In the genomic region with DNA sequence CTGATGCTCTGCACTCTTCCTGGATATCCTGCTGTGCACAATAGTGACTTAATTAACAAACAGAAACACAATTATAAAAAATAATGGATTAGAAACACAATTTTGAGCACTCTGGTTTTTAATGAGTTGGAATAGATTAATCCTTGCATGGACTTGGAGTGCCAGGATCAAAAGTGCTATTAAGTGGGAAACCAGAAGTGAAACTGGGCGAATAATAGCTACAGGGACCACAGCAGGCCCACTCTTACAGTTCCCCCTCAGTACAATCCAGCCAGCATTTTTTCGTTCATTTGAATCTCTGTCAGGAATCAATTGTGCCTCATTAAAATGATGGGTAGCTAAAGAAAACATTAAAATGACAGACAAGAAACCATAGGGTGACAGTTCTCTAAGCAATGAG, we compare ENCODE assay signal across 18 mouse cellular contexts.
"Had no signal": no experiment of that assay in that cellular context is flagged by ENCODE, and none has a peak within 500 bp of the region (broad histone marks: within the 10 kb centered on the region; RNA-seq: fewer than 3 reads in every experiment).

No protein-coding gene starts in this region.

- H3K4me3 ChIP-seq: liver, embryonic 15.5 days; lung, embryonic 15.5 days; megakaryocyte, embryonic 14.5 days; midbrain, embryonic 13.5 days; midbrain, embryonic 15.5 days; neural tube, embryonic 13.5 days; stomach, embryonic 15.5 days had no signal

- H3K9me3 ChIP-seq: liver, embryonic 15.5 days; lung, embryonic 15.5 days; megakaryocyte, embryonic 14.5 days; midbrain, embryonic 13.5 days; midbrain, embryonic 15.5 days; neural tube, embryonic 13.5 days; stomach, embryonic 15.5 days had no signal

- H3K27ac ChIP-seq: liver, embryonic 15.5 days; lung, embryonic 15.5 days; macrophage; midbrain, embryonic 13.5 days; midbrain, embryonic 15.5 days; neural tube, embryonic 13.5 days; stomach, embryonic 15.5 days; stomach, postnatal 0 days had no signal

- ATAC-seq: liver, postnatal 0 days; lung, postnatal 0 days; midbrain, embryonic 13.5 days; midbrain, embryonic 15.5 days had no signal

- H3K27me3 ChIP-seq: liver, embryonic 15.5 days; lung, embryonic 15.5 days; megakaryocyte, embryonic 14.5 days; midbrain, embryonic 13.5 days; midbrain, embryonic 15.5 days; neural tube, embryonic 13.5 days; stomach, embryonic 15.5 days had no signal

- H3K36me3 ChIP-seq: liver, embryonic 15.5 days; lung, embryonic 15.5 days; midbrain, embryonic 13.5 days; midbrain, embryonic 15.5 days; neural tube, embryonic 13.5 days; stomach, embryonic 15.5 days had no signal

- H3K4me2 ChIP-seq: liver, embryonic 15.5 days; lung, embryonic 15.5 days; midbrain, embryonic 11.5 days; midbrain, embryonic 13.5 days; midbrain, embryonic 15.5 days; neural tube, embryonic 13.5 days; stomach, embryonic 15.5 days had no signal

- H3K9ac ChIP-seq: liver, embryonic 15.5 days; liver, postnatal 0 days; lung, embryonic 15.5 days; midbrain, embryonic 13.5 days; midbrain, embryonic 15.5 days; neural tube, embryonic 13.5 days; stomach, embryonic 15.5 days had no signal

- DNase-seq: liver, postnatal 0 days; lung, adult 2 months; lung, postnatal 14 days; lung, postnatal 36 days; right cerebral cortex, postnatal 14 days; thymus, adult 2 months; thymus, postnatal 25 days had no signal

- H3K4me1 ChIP-seq: liver, embryonic 15.5 days; lung, embryonic 15.5 days; megakaryocyte, embryonic 14.5 days; midbrain, embryonic 13.5 days; midbrain, embryonic 15.5 days; neural tube, embryonic 13.5 days; stomach, embryonic 15.5 days had no signal
